Mouse (Mus musculus) bone marrow, adult 2 months (tissue): ENCODE measurements around the gene Creb5. TPM values are rescaled to one million over a fixed set of nuclear protein-coding genes. Genes with fewer than 3 reads are reported as not detected.

Experiments
- H3K27ac ChIP-seq: fragments of 200-500 bp; 2 replicates; pipeline ENCODE4 v1.5.1; 2012; ENCODE audit warnings: low read depth, mild to moderate bottlenecking, control low read depth, inconsistent platforms, low read length; ENCODE audit not compliant: control insufficient read depth, poor library complexity, insufficient read depth
- H3K4me1 ChIP-seq: fragments of 200-500 bp; 2 replicates; pipeline ENCODE4 v1.6.1; 2011; ENCODE audit warnings: low read length; ENCODE audit not compliant: control insufficient read depth, insufficient read depth
- H3K4me3 ChIP-seq: fragments of 200-500 bp; replicated peaks from 2 replicates; pipeline ENCODE3; 2011; ENCODE audit warnings: mild to moderate bottlenecking, low read depth, low read length, control low read depth; ENCODE audit not compliant: control insufficient read depth
- CTCF ChIP-seq: fragments of 200-500 bp; IDR thresholded peaks from 2 replicates; pipeline ENCODE4 v1.5.1; 2011; ENCODE audit warnings: low read length, control low read depth; ENCODE audit not compliant: control insufficient read depth, insufficient read depth
- POLR2A ChIP-seq: fragments of 200-500 bp; IDR thresholded peaks from 2 replicates; pipeline ENCODE4 v1.6.1; 2011; ENCODE audit warnings: low read depth, mild to moderate bottlenecking, control low read depth, low read length, borderline replicate concordance; ENCODE audit not compliant: control insufficient read depth
- WGBS: fragments of 180-500 bp; shearing (Covaris S2); methylation state at CpG from one replicate; pipeline ENCODE4 v1.1.7; 2018; 5-methylcytosine and 5-hydroxymethylcytosine counted together
- polyA plus RNA-seq: library from polyadenylated mRNA; stranded (reverse); fragments of >200 nt; gene quantifications from 2 replicates; pipeline ENCODE4 v1.2.4, GENCODE M21; 2011; ENCODE audit warnings: low replicate concordance; ENCODE audit not compliant: missing spikeins, insufficient read depth, insufficient read length

The Creb5 gene
- polyA plus RNA-seq, 1 experiment, result 4.0 TPM

DNA sequence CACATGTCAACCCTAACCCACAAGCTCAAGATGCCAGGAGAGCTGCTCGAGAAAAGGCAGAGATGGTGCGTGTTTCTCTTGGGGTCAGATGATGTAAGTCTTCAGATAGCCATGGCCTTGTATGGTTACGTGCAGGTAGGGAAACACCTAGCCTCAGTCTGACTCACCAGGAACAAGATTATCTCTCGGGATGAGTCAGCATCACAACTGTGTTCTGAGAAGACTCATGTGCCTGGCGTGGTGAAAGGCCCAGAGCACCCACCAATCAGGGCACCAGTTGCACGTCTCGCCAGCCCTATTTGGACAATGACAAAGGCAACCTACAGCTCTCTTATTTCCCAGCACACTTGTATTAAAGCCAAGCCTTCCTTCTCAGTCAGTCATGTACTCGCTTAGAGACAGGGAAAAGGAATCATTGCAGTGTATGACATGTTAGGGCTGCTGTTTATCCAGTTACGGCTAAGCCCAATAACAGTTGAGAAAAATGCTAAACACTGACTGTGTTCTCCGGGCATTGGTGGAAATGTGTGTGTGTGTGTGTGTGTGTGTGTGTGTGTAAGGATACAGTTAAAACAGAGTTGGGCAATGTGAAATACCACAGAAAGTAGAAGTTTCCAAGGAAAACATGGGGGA lies 210.9 kb downstream of the Creb5 start:
- WGBS, result 72% methylated on average over 10 of the region's 10 CpGs
- no peak for TF ChIP-seq POLR2A
- no peak for TF ChIP-seq CTCF
- no peaks in the 10 kb centered on the region for H3K4me1 ChIP-seq
- H3K4me3 ChIP-seq, result no peak overlapping the region
- no peak overlapping the region for H3K27ac ChIP-seq

DNA sequence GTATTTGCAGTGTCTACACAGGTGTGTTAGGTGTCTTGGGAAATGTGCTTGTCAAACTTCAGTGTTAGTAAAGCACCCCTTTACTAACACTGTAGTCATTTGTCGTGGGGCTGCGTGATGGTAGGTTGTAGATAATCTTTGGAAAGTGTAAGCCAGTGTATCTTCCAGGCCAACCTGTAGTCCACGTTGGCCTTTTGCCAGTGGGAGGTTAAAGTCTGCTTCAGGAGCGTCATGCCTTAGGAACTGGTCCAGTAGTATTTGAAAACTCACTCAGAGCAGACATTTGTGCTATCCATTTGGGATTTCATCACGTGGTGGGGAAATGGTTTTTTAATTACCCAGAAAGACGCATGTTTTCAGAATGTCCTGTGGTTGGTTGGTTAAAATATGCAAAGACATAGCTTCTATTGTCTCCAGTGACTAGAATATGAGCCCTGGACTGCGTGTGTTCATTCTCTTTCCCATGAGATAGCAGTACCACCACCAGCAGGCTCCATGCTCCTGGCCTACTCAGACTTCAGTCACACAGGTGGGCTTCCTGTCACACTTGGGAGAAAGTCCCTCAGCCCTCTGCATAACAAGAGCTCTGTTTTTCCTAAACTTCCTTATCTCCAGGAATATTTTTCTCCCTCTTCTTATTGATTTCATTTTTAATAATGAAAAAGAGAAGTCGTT lies 212.7 kb downstream of the Creb5 start:
- 77% methylated on average over 8 of the region's 8 CpGs for WGBS
- TF ChIP-seq CTCF (no peak), POLR2A (no peak)
- H3K4me1 ChIP-seq, result no peaks in the 10 kb centered on the region

DNA sequence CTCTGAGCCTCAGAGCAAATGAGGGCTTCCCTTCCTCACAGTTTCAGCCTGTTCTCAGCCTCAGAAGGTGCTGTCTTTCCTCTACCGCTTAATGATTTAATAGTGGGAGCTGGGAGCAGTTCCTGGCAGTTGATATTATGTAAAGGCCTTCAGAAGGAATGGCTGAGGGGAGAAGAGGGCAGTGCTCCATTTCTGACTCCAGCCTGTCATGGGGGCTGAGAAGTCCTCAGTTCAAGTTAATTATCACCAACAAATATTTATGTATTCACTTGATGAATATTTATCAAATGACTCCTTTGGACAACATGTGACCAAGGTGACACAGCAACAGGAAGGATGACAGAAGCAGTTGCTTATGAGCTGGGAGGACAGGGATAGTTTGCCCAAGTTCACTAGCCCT lies 214.2 kb downstream of the Creb5 start:
- H3K4me1 ChIP-seq, result no peaks in the 10 kb centered on the region
- TF ChIP-seq POLR2A (no peak), CTCF (no peak)
- WGBS, result 89% methylated on average over 1 of the region's 1 CpGs
- H3K4me3 ChIP-seq, result no peak overlapping the region
- H3K27ac ChIP-seq, result no peak overlapping the region

More for the DNA sequence above, 212.7 kb downstream of the Creb5 start:
- Histone ChIP-seq H3K27ac (no peak overlapping the region), H3K4me3 (no peak overlapping the region)

DNA sequence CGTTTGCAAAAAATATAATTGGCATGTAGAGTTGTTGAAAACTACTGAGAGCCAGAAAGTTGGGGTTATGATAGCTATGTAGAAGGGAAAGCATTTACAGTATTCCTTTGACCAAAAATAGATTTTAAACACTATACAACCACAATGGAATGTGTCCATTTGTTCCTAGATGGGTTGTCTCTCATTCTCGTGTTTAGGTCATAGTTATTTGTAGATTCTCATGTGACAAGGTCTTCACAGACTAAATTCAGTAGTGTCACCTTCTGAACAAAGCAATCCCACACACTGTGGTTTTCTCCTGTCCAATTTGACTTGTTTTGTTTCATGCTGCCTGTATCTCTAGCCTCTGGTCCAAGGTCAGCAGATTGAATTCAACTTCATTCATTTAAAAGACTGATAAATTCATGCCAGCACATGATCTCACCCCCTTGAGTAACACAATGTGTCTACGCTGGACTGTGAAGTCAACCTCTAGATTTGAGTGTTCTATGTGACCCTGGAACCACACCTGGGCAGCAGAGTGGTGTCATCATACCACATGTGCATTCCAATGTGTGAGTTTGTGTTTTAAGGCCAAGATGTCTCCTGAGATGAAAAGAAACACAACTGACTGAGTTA lies 220.0 kb downstream of the Creb5 start:
- WGBS, result 72% methylated on average over 3 of the region's 3 CpGs
- TF ChIP-seq CTCF (no peak), POLR2A (no peak)
- H3K4me3 ChIP-seq, result no peak overlapping the region
- no peaks in the 10 kb centered on the region for H3K4me1 ChIP-seq
- no peak overlapping the region for H3K27ac ChIP-seq

DNA sequence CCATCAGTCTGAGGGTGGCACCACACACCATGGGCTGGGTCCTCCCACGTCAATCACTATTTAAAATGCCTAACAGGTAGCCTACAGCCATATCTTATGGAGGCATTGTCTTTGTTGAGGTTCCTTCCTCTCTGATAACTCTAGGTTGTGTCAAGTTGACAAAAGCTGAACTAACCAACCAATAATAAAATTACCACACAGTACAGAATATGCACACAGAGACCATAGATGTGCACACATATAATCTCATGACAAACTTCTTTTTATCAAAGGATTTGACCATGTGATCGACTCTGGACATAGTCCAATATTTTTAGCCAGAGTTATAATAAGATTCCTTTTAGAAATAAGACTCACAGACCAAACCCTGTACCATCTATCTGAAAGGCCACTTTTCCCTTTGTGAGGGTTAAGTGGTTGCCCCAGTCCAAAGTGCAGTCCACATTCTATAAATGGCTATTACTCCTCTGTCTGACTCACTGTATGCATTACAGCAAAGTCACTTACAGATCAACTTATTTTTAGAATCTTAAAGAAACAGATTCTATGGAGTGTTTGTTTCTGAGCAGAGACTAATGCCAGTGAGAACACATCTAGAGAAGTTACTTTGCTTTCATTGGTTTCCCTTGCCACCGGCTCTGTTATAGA lies 221.9 kb downstream of the Creb5 start:
- TF ChIP-seq CTCF, result no peak
- TF ChIP-seq POLR2A, result no peak
- no peaks in the 10 kb centered on the region for H3K4me1 ChIP-seq
- no peak overlapping the region for H3K27ac ChIP-seq
- 63% methylated on average over 3 of the region's 3 CpGs for WGBS
- no peak overlapping the region for H3K4me3 ChIP-seq

DNA sequence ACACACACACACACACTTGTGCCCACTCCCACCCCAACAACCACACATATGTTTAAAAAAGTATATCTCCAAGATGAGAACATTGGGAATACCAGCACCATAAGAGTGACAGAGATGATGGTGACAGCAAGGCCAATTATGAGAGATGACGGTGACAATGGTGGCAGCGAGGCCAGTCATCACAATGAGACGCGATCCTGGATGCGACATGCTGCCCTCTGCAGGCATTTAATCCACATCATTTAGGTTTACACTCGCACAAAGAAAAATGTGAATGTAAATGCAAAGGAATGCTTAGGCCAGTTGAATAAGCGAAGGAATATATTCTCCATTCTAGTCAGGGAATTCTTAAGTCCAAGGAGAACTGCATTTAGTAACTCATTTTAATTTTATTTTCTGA lies 222.9 kb downstream of the Creb5 start:
- TF ChIP-seq CTCF (peak; percentile 27; the same call in 1 of the 2 replicates), POLR2A (no peak)
- H3K4me3 ChIP-seq, result no peak overlapping the region
- H3K27ac ChIP-seq, result no peak overlapping the region
- WGBS, result 54% methylated on average over 7 of the region's 7 CpGs
- H3K4me1 ChIP-seq, result no peaks in the 10 kb centered on the region

DNA sequence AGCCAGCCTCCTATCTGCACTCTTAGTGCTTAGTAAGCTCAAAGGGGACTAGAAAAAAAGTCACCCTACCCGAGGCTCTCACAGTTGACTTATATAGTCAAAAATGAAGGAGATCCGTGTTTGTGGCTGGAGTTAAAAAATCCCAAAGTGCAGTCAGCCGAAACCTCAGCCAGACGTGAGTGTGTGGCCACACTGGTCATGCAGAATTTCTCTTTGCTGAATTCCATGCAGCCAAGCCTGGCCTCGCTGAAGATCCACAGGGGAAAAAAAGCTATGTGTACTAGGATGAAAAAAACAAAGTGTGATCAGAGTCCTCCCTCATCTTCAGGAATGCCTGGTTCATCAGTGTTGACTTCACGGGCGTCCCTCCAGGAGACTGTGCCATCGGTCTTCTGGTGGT lies 225.2 kb downstream of the Creb5 start:
- no peak overlapping the region for H3K27ac ChIP-seq
- no peaks in the 10 kb centered on the region for H3K4me1 ChIP-seq
- TF ChIP-seq CTCF (no peak), POLR2A (no peak)
- no peak overlapping the region for H3K4me3 ChIP-seq
- 72% methylated on average over 8 of the region's 8 CpGs for WGBS

DNA sequence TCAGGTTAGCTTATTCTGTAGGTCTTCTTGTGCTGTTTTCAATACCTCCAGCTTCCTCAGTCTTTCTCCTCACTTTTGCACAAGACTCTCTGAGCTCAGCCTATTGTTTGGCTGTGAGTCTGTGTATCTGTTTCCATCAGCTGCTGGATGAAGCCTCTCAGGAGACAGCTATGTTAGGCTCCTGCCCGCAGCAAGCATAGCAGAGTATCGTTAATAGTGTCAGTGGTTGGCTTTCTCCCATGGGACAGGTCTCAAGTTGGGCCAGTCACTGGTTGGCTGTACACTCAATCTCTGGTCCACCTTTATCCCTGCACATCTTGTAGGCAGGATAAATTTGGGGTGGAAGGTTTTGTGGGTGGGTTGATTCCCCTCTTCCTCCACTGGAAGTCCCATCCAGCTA lies 226.3 kb downstream of the Creb5 start:
- WGBS, result 81% methylated on average over 2 of the region's 2 CpGs
- Histone ChIP-seq H3K4me1 (no peaks in the 10 kb centered on the region), H3K4me3 (no peak overlapping the region), H3K27ac (no peak overlapping the region)
- TF ChIP-seq CTCF, result no peak
- TF ChIP-seq POLR2A, result no peak
